Mouse (Mus musculus) hindbrain, embryonic 11.5 days (tissue): ENCODE results near the gene Med13l. TPM values are rescaled to one million over a fixed set of nuclear protein-coding genes. Genes with fewer than 3 reads are reported as not detected.

Experiments
- ATAC-seq: fragments of 200-750 bp; cut with Nextera tagmentation; 2 replicates; pipeline ENCODE4 v1.8.0; 2017; ENCODE audit warnings: mild to moderate bottlenecking, moderate TSS enrichment, moderate library complexity; ENCODE audit not compliant: low FRiP score
- DNase-seq: peaks from one replicate; pipeline ENCODE4 v3.0.0-alpha.2; 2015; ENCODE audit warnings: low spot score
- H3K27ac ChIP-seq: fragments of 300-500 bp; sonication (generic); 2 replicates; pipeline ENCODE4 v1.5.1; 2014; ENCODE audit warnings: mild to moderate bottlenecking, low read depth, low read length
- H3K27me3 ChIP-seq: fragments of 300-500 bp; sonication (generic); 2 replicates; pipeline ENCODE4 v1.6.1; 2014; ENCODE audit warnings: mild to moderate bottlenecking, low read length, moderate library complexity, mixed read lengths; ENCODE audit not compliant: control insufficient read depth, insufficient read depth
- H3K36me3 ChIP-seq: fragments of 300-500 bp; sonication (generic); 2 replicates; pipeline ENCODE4 v1.6.1; 2014; ENCODE audit warnings: mild to moderate bottlenecking, low read length, moderate library complexity, mixed read lengths; ENCODE audit not compliant: control insufficient read depth, insufficient read depth
- H3K4me1 ChIP-seq: fragments of 300-500 bp; sonication (generic); replicated peaks from 2 replicates; pipeline ENCODE4 v1.6.1; 2014; ENCODE audit warnings: low read length, mixed read lengths; ENCODE audit not compliant: control insufficient read depth, insufficient read depth
- H3K4me2 ChIP-seq: fragments of 300-500 bp; sonication (generic); replicated peaks from 2 replicates; pipeline ENCODE4 v1.6.1; 2014; ENCODE audit warnings: mild to moderate bottlenecking, low read depth, low read length
- H3K4me3 ChIP-seq: fragments of 300-500 bp; sonication (generic); 2 replicates; pipeline ENCODE4 v1.5.1; 2014; ENCODE audit warnings: low read depth, low read length
- H3K9ac ChIP-seq: fragments of 300-500 bp; sonication (generic); 2 replicates; pipeline ENCODE4 v1.6.1; 2014; ENCODE audit warnings: low read depth, low read length
- H3K9me3 ChIP-seq: fragments of 300-500 bp; sonication (generic); 2 replicates; pipeline ENCODE4 v1.6.1; 2016; ENCODE audit warnings: low read length; ENCODE audit not compliant: control insufficient read depth
- WGBS: fragments of 180-500 bp; shearing (Covaris S2); extraction: QIAGEN DNeasy Blood & Tissue Kit; methylation state at CpG from one replicate; pipeline ENCODE4 v1.1.7; 2014; 5-methylcytosine and 5-hydroxymethylcytosine counted together
- polyA plus RNA-seq: library from polyadenylated mRNA; unstranded; fragments of >200 nt; fragmentation: Nextera tagmentation; extraction: Ambion mirVana; gene quantifications from 2 replicates; pipeline ENCODE4 v1.2.1, GENCODE M21; 2014

Med13l gene
- polyA plus RNA-seq, 1 experiment from 2014 or later = 16.1 TPM

- no peaks in the 10 kb centered on the region for H3K9me3 ChIP-seq
- H3K36me3 ChIP-seq = no peaks in the 10 kb centered on the region
- no peak overlapping the region for H3K9ac ChIP-seq
- H3K4me2 ChIP-seq = no peak overlapping the region
- ATAC-seq (no peak), DNase-seq (no peak)
- H3K4me1 ChIP-seq = peaks cover 1% of the 10 kb centered on the region; the same call in 1 of the 2 replicates
- H3K4me3 ChIP-seq = no peak overlapping the region
- no peak overlapping the region for H3K27ac ChIP-seq
- WGBS = 71% methylated on average over 7 of the region's 7 CpGs
- H3K27me3 ChIP-seq = no peaks in the 10 kb centered on the region
Measured at GRCm38 (mm10) chr5:118574997-118575396, 14.5 kb downstream of the Med13l start.

GRCm38 (mm10) chr5:118575909-118576308 lies 15.4 kb downstream of the Med13l start:
- H3K4me1 ChIP-seq = no peaks in the 10 kb centered on the region; the same call in 1 of the 2 replicates
- 52% methylated on average over 6 of the region's 6 CpGs for WGBS
- H3K9me3 ChIP-seq = no peaks in the 10 kb centered on the region
- ATAC-seq (no peak), DNase-seq (no peak)
- H3K4me3 ChIP-seq = no peak overlapping the region
- no peaks in the 10 kb centered on the region for H3K36me3 ChIP-seq
- H3K9ac ChIP-seq = no peak overlapping the region
- H3K27me3 ChIP-seq = no peaks in the 10 kb centered on the region
- no peak overlapping the region for H3K4me2 ChIP-seq
- no peak overlapping the region for H3K27ac ChIP-seq

- DNase-seq (no peak), ATAC-seq (no peak)
- H3K27me3 ChIP-seq = no peaks in the 10 kb centered on the region
- no peak overlapping the region for H3K4me3 ChIP-seq
- no peak overlapping the region for H3K9ac ChIP-seq
- H3K36me3 ChIP-seq = no peaks in the 10 kb centered on the region
- WGBS = 74% methylated on average over 3 of the region's 3 CpGs
- no peaks in the 10 kb centered on the region for H3K9me3 ChIP-seq
- no peaks in the 10 kb centered on the region; the same call in 1 of the 2 replicates for H3K4me1 ChIP-seq
- no peak overlapping the region; the same call in 1 of the 2 replicates for H3K27ac ChIP-seq
- no peak overlapping the region for H3K4me2 ChIP-seq
Measured at GRCm38 (mm10) chr5:118576731-118577130, 16.3 kb downstream of the Med13l start.

GRCm38 (mm10) chr5:118585355-118585754 lies 24.9 kb downstream of the Med13l start:
- ATAC-seq (no peak), DNase-seq (no peak)
- WGBS = 44% methylated on average over 4 of the region's 4 CpGs
- Histone ChIP-seq H3K36me3 (no peaks in the 10 kb centered on the region), H3K9me3 (no peaks in the 10 kb centered on the region), H3K4me1 (peaks cover 7% of the 10 kb centered on the region), H3K27ac (no peak overlapping the region), H3K4me3 (no peak overlapping the region), H3K4me2 (no peak overlapping the region), H3K9ac (no peak overlapping the region), H3K27me3 (no peaks in the 10 kb centered on the region)

GRCm38 (mm10) chr5:118586560-118586959 lies 26.1 kb downstream of the Med13l start:
- Histone ChIP-seq H3K9ac (no peak overlapping the region), H3K9me3 (no peaks in the 10 kb centered on the region), H3K4me1 (peaks cover 7% of the 10 kb centered on the region), H3K27ac (no peak overlapping the region), H3K4me2 (no peak overlapping the region), H3K27me3 (no peaks in the 10 kb centered on the region), H3K4me3 (no peak overlapping the region), H3K36me3 (no peaks in the 10 kb centered on the region)
- ATAC-seq (no peak), DNase-seq (no peak)
- WGBS = 56% methylated on average over 6 of the region's 6 CpGs

GRCm38 (mm10) chr5:118588381-118588925 lies 28.0 kb downstream of the Med13l start:
- Histone ChIP-seq H3K27ac (no peak overlapping the region), H3K4me1 (peaks cover 12% of the 10 kb centered on the region), H3K4me2 (no peak overlapping the region), H3K9ac (no peak overlapping the region), H3K36me3 (no peaks in the 10 kb centered on the region), H3K27me3 (no peaks in the 10 kb centered on the region), H3K4me3 (no peak overlapping the region), H3K9me3 (no peaks in the 10 kb centered on the region)
- no peak for ATAC-seq
- DNase-seq = no peak
- WGBS = 92% methylated on average over 6 of the region's 6 CpGs

GRCm38 (mm10) chr5:118589186-118589892 lies 28.9 kb downstream of the Med13l start:
- 86% methylated on average over 11 of the region's 11 CpGs for WGBS
- H3K27ac ChIP-seq = no peak overlapping the region; the same call in 1 of the 2 replicates
- no peaks in the 10 kb centered on the region for H3K9me3 ChIP-seq
- no peak overlapping the region for H3K9ac ChIP-seq
- ATAC-seq = no peak
- DNase-seq = no peak
- no peaks in the 10 kb centered on the region for H3K36me3 ChIP-seq
- H3K4me2 ChIP-seq = no peak overlapping the region
- H3K27me3 ChIP-seq = no peaks in the 10 kb centered on the region
- H3K4me3 ChIP-seq = no peak overlapping the region
- peaks cover 12% of the 10 kb centered on the region for H3K4me1 ChIP-seq

- H3K4me2 ChIP-seq = no peak overlapping the region
- ATAC-seq (no peak), DNase-seq (no peak)
- H3K9me3 ChIP-seq = no peaks in the 10 kb centered on the region
- H3K36me3 ChIP-seq = no peaks in the 10 kb centered on the region
- H3K27me3 ChIP-seq = no peaks in the 10 kb centered on the region
- 32% methylated on average over 6 of the region's 6 CpGs for WGBS
- no peak overlapping the region for H3K9ac ChIP-seq
- H3K4me1 ChIP-seq = peaks cover 12% of the 10 kb centered on the region
- no peak overlapping the region for H3K4me3 ChIP-seq
- no peak overlapping the region for H3K27ac ChIP-seq
Measured at GRCm38 (mm10) chr5:118590868-118591267, 30.4 kb downstream of the Med13l start.
